Mouse (Mus musculus) c-Kit-positive CD71-positive TER-119-positive erythroid progenitor cells, embryonic 14.5 days (primary cell): ENCODE data around the gene Gm21976.

Experiments used
- DNase-seq: peaks from one replicate; pipeline ENCODE4 v3.0.0-alpha.2; 2013; ENCODE audit warnings: low spot score

The Gm21976 gene

DNA sequence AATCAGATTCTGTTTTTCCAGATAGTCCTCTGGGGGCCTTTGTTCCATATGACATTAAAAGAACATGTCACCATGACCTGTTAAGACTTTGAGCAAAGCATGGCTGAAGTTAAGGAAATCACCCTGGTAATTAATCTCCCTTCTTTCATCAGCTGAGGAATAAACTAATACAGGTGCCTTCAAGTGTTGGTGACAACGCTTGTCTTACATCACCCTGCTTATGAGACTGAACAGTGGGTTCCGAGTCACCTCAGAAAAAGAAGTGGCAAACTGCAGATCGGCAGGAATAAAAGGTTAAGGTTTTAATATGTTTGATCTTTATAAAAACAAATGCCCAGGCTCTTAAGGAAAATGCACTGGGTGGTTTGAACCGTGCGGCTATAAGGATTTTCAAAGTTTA is at the start of gene Gm21976:
Gm21976 (plus strand) TSS at position 202 of the 400 bp plus-strand sequence.
- no peak for DNase-seq

DNA sequence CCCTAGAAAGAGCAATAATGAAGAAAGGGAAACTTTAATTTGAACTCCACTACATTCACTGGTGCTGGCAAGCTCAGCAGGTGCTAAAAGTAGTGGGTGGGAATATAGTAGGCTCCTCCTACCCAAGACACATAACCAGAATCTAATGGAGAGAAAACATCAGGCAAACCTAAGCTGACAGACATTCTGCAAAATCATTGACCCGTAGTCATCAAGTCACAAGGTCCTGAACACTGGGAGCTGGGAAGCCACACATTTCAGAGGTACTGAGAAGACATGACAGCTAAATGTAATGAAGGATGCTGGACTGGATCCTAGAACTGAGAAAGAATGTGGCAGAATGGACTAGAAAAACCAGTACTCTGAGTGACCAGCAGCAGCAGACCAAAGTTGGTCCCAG is 49.2 kb upstream of the Gm21976 start:
- DNase-seq: no peak

DNA sequence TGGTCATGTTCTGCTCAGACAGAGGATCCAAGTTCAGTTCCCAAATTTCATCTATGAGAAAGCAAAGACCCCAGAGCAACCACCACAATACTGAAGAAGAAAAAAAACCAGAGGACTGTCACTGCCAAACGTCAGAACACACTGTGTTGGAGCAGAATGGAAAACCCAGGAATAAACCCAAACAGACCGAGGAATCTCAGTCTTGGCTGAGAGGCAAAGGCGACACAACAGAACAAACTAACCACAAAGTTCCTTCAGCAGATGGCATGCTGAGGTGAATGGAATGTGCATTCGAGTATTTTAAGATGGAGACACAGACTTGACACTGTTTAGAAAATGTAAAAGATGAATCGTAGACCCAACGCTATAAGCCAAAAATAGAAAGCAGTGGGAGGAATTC is 44.2 kb upstream of the Gm21976 start:
- no peak for DNase-seq

DNA sequence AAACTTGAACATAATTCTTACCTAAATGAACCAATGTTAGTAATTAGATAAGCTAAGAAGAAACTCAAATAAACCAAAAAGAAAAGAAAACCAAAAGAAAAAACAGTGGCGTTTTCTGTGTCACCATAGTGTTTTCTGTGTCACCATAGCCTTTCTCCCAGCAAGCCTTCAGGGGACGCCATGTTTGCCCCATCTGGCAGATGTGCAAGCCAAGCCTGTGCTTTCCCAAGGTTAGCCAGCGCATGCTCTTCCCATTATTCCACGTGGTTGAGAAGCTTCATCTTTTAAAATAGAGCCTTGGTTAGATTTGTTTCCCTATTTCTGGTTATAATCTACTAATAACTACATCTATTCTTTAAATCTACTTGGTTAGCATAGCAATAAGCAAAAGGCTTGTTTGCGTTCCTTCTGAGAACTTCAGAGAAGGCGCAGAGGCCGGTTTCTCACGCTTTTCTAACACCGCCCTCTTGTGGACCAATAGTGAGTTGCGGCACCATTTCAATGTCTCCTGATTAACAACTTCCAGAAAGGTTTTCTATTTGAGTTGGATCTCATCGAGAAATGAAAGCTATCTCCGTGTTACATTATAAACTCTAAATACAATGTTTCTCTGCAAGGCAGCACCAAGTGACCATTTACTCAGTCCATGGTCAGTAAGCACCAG is 39.6 kb upstream of the Gm21976 start:
- DNase-seq: peak; percentile 59

DNA sequence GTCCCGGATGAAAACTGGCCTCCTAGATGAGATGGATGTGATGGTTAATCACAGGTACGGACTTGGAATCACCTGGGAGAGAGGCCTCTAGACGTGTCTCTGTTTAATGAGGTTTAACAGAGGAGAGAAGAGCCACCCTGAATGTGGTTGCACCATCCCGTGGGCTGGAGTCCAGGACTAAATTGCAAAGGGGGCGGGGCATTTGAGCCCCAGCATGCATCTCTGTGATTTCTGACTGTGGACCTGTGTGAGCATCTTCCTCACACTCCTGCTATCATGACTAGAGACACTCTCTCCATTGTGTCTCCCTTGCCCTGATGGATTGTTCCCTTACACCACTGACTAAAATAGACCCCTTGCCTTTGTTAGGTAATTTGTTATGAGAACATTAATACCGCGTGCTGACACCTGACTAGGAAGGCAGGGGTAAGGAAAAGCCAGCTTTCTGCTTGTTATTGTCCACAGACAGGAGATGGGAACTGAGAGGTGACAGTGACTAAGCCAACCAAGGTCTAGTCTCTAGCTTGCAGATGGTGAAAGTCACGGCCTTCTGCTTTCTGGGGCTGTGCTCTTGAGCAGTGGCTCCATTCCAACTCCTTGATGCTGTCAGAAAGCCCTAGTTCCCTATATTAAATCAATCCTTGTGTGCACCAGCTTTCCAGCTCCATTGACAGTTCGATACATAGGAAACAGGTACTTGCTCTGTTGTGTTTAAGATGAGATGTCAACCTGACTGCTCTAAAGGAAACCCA is 38.0 kb upstream of the Gm21976 start:
- DNase-seq: no peak

DNA sequence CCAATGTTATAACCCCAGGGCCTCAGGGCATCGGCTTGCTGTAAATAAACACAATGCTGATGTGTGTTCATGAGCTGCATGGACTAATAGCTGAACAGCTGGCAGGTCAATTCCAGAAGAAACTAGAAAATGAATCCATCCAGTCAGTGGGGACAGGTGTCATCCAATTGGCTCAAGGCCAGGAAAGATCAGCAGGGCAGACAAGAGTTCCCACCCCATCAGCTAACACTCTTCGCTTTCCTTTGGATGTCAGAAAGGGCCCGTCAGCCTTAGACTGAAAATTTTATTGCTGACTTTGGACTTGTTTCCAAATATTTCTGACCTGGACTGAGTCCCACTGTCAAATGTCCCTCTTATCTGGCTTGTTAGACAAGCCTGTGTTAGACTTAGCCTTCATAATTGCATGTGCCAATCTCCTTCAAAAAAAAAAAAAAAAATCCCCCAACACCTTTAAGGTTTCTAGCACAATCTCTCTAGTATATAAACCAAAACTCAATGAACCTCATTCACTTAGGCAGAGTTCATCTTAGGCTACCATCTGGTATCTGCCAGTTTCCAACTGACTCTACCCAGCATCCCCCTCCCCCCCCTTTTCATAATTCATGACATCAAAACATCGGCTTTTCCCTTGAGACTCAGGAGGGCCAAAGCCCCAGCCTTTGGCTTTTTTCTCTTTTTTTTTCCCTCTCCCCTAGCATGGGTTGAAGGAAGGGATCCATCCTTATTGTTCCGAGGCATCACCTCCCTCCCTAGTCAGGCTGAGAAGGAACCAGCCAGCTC is 34.9 kb upstream of the Gm21976 start:
- DNase-seq: no peak

DNA sequence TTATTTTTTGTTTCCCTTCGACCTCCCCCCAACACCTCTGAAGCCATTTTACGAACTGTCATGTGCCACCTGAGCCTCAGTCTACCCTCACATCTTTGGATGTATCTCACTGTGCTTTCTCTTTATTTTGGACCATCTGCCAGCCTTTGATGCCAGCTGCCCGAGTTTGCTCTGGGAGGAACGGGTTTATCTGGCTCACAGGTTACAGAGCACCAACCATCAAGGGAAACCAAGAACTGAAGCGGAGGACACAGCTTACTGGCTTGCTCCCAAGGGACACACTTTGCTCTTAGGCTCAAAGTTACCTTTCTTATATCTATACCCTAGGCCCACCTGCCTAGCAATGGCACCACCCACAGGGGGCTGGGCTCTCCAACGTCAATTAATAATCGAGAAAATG is 34.3 kb upstream of the Gm21976 start:
- DNase-seq: no peak

DNA sequence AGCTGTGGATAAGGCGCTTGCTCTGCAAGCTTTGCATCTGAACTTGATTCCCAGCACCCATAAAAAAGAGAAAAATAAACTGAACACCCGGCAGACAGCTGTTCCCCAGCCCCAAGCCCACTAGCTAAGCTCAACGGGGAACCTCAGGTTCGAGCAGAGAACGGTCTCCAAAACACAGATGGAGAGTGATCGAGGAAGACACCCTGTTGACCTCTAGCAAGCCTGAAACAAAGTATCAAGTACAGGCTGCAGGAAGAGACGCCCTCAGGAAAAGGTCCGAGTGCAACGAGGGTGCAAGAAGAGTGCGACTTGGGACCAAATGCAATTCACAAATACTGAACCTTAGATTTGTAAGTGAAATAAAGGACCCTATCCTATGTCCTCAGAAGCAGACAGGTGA is 30.1 kb upstream of the Gm21976 start:
- no peak for DNase-seq

DNA sequence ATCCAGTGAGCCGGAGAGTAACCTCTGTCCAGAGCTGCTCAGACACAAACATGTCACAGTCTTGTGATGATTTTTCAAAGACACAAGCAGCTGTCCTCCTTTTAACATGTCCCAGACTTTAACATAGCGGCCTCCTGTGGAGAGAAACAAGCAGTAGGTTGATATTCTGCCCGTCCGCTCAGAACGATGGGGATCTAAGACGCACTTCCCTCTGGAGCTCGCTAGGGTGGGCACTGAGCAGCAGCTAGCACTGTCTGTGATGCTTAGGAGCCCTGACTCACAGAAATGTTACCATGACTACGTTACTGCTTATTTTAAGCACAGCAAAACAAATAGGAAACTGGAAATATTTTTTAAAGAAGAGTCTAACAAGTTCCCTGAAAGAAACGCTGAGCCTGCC is 24.8 kb upstream of the Gm21976 start:
- DNase-seq: no peak

DNA sequence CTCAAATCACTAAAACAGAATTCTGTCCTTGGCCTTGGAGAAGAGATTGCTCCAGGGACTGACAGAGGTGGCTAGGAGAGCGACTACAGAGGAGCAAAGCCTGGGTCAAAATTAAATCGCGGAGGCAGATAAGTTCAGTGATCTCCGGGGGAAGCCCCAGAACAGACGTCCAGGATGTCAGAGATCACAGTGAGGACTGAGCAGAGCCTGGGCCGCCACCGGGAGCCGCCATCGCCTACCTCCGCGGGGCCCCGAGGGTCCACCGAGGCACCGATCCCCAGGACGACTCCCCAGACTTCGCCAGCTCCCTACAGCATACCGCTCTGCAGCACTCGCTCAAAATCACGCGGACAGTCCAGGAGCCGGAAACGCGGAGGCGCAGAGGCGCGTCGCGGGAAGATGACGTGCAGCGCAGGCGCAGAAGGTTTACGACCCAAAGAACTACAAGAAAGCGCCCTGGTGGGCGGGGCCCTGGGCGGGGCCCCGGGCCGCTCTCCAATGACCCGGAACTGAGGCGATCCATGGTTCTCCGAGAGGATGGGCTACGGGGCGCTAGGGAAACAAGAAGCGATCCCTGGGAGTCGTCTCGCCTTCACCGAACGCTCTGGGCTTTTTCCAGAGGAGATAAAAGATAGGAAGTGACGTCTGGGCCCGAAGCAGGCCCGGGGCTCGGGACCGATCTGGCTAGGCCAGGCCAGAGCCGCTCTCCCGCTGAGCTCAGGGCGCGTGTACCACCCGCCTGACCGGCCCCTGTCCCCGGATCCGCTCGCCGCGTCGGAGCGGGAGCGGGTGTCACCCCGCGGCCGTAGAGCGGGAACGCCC is 16.8 kb upstream of the Gm21976 start, which contains the start of the genes Utp15 and Ankra2:
Utp15 (minus strand) TSS at position 406 of the 822 bp plus-strand sequence.
Ankra2 (plus strand) TSS at position 439 of the 822 bp plus-strand sequence.
- peak; percentile 98 for DNase-seq

DNA sequence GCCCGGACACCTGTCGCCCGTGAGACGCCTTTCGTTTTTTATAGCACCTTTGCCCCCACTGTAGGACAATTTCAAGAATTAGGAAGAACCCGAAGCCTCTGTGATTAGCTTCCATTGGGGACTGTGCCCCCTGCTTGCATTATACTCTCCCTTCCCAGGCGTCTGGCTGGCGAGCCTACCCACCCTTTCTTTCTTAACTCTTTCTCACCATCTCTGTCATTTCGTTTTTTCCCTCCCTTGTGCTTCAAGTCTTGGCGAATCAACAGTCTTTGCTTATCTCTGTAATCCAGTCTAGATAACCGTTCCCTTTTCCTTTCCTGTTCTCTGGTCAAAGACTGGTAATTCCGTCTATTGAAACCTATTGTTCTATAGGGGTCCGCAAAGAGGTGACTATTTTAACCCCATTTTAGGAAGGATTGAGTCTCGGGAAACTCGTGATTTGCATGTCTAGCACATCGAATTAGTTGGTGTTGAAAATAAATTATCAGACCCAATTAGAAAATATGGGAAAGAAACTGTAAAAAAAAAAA is 16.2 kb upstream of the Gm21976 start:
- DNase-seq: peak; percentile 33

DNA sequence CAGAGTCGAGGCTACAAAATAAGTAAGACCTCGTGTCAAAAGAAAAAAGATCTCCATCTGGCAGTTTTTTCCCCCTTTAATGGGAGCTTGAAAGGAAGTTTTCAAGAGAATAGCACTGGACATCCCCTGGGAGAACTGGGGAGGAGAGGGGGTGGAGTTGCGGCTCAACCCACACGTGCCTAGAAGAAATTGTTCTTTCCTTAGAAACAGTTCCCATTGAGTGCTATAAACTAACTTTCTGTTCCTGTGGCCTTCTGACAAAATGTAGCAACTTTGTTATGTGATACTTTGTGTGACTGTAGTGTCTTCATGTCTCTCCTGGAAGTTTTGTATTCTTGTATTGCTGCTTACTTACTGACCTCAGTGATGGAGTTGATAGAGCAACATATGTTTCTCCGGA is 15.6 kb upstream of the Gm21976 start:
- no peak for DNase-seq

DNA sequence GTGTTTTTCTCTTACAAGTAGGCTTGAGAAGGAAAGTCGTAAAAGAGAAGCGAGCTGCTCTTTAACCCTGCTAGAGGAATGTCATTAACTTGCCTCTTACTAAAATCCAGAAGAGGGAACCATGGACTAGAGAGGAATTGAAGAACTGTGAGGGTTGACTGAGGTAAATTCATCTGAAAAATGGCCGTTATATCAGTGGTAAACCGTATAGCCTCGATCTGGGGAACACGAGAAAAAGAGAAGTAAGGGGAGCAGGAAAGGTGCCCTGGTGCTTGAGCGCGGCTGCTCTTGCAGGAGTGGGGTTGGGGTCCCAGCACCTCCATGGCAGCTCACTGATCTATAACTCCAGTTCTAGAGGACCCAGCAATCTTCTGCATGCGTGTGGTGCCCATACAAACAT is 5.7 kb upstream of the Gm21976 start:
- no peak for DNase-seq

DNA sequence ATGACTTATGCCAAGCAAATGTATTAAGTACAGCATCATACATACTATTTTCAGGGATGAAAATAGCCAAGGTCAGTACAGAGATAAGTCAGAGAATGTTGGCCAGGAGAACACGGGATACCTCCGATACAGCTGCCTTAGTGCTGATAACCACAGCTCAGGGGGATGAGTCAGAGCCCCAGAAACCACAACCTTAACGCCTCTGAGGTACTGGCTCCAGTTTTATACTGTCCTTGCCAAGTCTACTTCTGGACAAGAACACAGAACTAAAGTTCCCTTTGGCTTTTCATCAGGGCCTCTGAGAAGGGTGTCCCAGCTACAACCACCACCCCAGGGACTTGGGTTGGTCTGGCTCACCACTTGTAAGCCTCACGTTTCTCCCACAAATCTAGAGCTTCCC is 4.0 kb upstream of the Gm21976 start:
- peak; percentile 40 for DNase-seq

DNA sequence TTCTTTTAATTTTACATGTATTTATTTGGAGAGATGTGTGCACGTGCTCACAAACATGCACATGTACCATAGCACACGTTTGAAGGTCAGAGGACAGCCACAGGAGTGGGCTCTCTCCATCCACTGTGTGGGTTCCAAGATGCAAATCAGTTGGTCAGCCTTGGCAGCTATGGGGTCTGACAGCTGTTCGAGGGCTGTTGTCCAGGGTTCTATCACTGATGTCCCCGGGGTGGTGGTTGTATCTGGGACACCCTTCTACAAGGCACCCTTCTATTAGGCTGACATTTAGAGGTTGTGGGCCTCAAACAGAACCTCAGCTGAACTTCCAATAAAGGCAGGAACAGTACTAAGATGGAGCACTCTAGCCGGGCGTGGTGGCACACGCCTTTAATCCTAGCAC is 3.4 kb upstream of the Gm21976 start:
- DNase-seq: no peak

DNA sequence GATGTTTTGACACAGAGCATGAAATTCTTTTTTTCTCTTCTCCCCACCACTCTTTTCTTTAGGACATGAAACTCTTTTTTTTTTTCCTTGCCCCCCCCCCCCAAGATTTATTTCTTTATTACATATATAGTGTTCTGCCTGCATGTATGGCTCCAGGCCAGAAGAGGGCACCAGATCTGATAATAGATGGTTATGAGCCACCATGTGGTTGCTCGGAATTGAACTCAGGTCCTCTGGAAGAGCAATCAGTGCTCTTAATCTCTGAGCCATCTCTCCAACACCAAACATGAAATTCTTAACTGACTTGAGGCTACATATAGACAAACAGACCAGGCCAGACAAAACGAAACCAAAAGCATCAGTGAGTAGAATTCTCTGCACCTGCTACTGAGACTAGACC is 2.2 kb upstream of the Gm21976 start:
- no peak for DNase-seq

DNA sequence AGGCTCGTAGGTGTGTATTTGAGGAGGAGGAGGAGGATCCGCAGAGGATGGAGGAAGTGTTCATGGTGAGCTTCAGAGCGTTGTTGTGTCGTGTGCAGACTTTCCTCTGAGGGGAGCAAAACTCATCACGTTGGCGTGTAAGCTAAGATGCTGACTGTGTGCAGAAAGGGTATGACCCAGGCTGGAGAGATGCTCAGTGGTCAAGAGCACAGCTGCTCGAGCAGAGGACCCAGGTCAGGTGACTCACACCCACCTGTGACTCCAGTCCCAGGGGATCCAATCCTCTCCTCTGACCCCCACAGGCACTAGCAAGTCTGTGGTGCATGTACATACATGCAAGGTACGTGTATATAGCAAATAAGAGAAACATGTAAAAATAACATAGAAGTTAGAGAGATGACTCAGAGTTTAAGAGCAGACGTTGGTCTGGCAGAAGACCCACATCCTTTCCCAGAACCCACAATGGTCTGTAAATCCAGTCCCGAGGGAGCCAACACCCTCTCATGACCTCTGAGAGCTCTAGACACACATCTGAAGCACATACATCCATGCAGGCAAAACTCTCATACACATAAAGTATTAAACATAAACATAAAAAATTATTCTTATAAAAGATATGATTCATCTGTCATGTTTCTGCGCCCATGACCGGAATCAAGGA is 1.4 kb downstream of the Gm21976 start:
- DNase-seq: no peak

DNA sequence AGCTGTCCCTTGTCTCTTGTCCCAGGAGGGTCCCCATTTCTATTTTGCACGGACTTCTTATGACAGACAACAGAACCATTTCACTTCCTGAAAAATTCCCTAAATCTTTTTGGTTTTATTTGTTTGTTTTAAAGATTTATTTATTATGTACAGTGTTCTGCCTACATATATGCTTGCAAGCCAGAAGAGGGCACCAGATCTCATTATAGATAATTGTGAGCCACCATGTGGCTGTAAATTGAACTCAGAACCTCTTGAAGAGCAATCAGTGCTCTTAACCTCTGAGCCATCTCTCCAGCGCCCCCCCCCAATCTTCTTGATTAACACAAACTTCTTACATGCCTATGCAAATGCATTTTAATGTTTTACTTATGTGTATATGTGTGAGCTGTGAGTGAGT is 11.0 kb downstream of the Gm21976 start:
- no peak for DNase-seq

DNA sequence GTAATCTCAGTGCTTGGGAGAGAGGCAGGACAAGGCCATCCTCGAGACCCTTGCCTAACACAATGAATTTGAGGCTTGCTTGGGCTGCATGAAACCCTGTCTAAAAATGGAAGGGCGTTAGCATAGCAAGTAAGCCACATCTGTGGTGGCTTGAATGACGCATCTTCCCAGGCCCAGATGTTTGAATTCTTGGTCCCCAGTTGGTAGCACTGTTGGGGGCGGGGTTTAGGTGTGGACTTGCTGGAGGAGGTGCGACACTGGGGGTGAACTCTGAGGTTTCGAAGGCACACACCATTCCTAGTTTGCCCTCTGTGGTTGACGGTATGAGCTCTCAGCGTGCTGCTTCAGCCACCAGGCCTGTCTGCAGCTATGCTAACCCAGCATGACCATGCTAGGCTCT is 12.0 kb downstream of the Gm21976 start:
- DNase-seq: no peak

DNA sequence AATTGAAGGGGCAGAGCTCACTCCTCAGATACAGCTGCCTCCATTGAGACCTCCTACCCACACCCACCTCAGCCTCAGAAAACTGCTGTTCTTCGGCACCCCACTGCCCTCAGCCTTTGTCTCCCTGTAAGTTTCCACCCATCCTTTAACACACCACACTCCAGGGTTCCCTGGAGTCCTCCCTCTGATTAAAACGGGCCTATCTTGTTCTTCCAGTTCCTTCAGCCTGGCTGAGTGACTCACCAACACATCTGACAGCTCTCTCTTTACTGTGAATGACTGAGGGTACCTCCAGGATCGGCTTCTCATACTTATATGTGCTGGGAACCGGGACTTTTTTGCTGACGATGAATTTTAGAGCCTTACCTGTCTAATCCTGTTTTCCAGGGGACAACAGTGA is 16.4 kb downstream of the Gm21976 start:
- DNase-seq: no peak

DNA sequence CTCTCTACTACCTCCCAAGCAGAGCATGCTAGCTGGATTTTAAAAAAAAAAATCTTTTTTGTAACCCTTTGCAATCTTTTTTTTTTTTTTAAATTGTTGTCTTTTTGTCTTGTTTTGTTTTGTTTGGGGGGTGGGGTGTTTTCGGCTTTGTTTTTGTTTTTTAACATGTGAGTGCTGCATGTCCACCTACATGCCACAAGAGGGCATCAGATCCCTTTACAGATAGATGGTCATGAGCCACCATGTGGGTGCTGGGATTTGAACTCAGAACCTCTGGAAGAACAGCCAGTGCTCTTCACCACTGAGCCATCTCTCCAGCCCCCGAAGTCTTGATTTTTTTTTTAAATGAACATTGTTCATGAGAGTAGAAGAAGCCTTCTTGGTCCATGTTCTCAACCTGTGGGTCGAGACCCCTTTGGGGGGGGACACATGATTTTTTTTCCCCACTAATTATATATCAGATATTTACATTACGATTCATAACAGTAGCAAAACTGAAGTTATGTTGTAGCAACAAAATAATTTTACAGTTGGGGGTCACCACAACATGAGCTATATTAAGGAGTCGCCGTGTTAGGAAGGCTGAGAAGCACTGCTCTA is 18.3 kb downstream of the Gm21976 start:
- no peak for DNase-seq
